Mouse (Mus musculus) myocyte (in vitro differentiated cells): Measurements from ENCODE around the gene Sh3rf1.

Experiments used
- CEBPB ChIP-seq: IDR thresholded peaks from 2 replicates; pipeline ENCODE4 v1.6.1; 2011; ENCODE audit warnings: mild to moderate bottlenecking, moderate library complexity; ENCODE audit not compliant: poor library complexity, insufficient read depth, severe bottlenecking
- E2F4 ChIP-seq: IDR thresholded peaks from one replicate; pipeline ENCODE4 v1.6.1; 2011; ENCODE audit warnings: mild to moderate bottlenecking, control low read depth, moderate library complexity; ENCODE audit not compliant: insufficient read depth
- MAX ChIP-seq: IDR thresholded peaks from one replicate; pipeline ENCODE4 v1.6.1; 2011; ENCODE audit warnings: low read depth, mild to moderate bottlenecking, control low read depth
- MYOD1 ChIP-seq, 3 experiments: IDR thresholded peaks; one replicate each; pipeline ENCODE4 v1.6.1; 2011; ENCODE audit warnings: control low read depth in 2 of 3, low read depth in 2 of 3, mild to moderate bottlenecking in 2 of 3, moderate library complexity in 1 of 3; ENCODE audit not compliant: insufficient read length in 2 of 3, control insufficient read depth in 1 of 3
- MYOG ChIP-seq, 3 experiments: IDR thresholded peaks; one replicate each; pipeline ENCODE4 v1.6.1; 2011; ENCODE audit warnings: control low read depth in 2 of 3, low read depth in 2 of 3, mild to moderate bottlenecking in 2 of 3; ENCODE audit not compliant: insufficient read length in 2 of 3, control insufficient read depth in 1 of 3, insufficient read depth in 1 of 3
- POLR2A ChIP-seq: IDR thresholded peaks from one replicate; pipeline ENCODE4 v1.6.1; 2011; ENCODE audit warnings: low read depth, mild to moderate bottlenecking, control low read depth, moderate library complexity; ENCODE audit not compliant: insufficient read length
- POLR2AphosphoS2 ChIP-seq: IDR thresholded peaks from one replicate; pipeline ENCODE4 v1.6.1; 2011; ENCODE audit warnings: low read depth, control low read depth; ENCODE audit not compliant: insufficient read length
- REST ChIP-seq: IDR thresholded peaks from one replicate; pipeline ENCODE4 v1.6.1; 2011; ENCODE audit warnings: mild to moderate bottlenecking, control low read depth, moderate library complexity; ENCODE audit not compliant: insufficient read depth, insufficient read length
- SRF ChIP-seq: IDR thresholded peaks from one replicate; pipeline ENCODE4 v1.6.1; 2011; ENCODE audit warnings: low read depth; ENCODE audit not compliant: control insufficient read depth, insufficient read length
- TCF12 ChIP-seq: IDR thresholded peaks from one replicate; pipeline ENCODE4 v1.6.1; 2011; ENCODE audit warnings: mild to moderate bottlenecking, control low read depth; ENCODE audit not compliant: poor library complexity, insufficient read depth, severe bottlenecking
- TCF3 ChIP-seq: IDR thresholded peaks from one replicate; pipeline ENCODE4 v1.6.1; 2011; ENCODE audit warnings: low read depth, control low read depth; ENCODE audit not compliant: insufficient read length
- USF1 ChIP-seq: IDR thresholded peaks from one replicate; pipeline ENCODE4 v1.6.1; 2011; ENCODE audit warnings: low read depth, mild to moderate bottlenecking, control low read depth, moderate library complexity

DNA sequence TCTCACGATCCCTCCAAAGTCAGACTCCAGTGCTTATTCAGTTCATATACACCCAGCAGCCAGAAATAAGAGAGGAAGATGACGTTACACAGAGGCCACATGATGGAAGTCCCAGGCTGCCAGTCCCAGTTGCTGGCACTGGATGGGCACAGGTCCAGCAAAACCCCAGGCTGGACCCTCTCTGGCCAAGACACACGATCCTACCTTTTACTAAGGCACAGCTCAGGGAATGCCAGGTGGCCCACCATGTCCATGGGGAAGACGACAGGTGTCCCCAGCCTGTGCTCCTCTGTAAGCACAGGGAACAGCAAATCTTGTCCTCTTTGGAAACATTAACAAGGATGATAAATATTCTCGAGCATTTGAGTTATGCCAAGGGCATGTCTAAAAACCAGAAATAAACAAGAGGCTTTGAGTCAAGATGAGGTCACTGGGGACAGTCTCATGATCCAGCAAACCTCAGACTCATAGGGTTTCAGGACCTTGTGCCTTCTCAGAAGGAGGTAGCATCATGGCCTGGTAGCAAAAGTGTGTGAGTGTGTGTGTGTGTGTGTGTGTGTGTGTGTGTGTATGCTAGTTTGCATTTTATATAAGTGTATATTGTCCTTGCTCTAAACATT is 29.3 kb upstream of the Sh3rf1 start:
- peak; percentile 62 for TF ChIP-seq USF1
- peak; percentile 8 for TF ChIP-seq MAX
- peak; percentile 60 for TF ChIP-seq TCF12
- peak in 2 of 3 experiments; percentile 82 to 96 for TF ChIP-seq MYOD1 (IDR thresholded peaks at IDR 0.05; ENCODE audit: control insufficient read depth in 1 of 3, insufficient read length in 2 of 3, low read depth in 2 of 3)
- peak; percentile 50 to 92 (median 56) for TF ChIP-seq MYOG (IDR thresholded peaks at IDR 0.05; ENCODE audit: control insufficient read depth in 1 of 3, insufficient read depth in 1 of 3, insufficient read length in 2 of 3, low read depth in 2 of 3)
- no peak for TF ChIP-seq REST
- TF ChIP-seq POLR2A = no peak
- no peak for TF ChIP-seq POLR2AphosphoS2
- no peak for TF ChIP-seq E2F4
- no peak for TF ChIP-seq SRF
- no peak for TF ChIP-seq CEBPB
- peak; percentile 63 for TF ChIP-seq TCF3
